Mouse (Mus musculus) embryo, embryonic 9.5 days (tissue): ENCODE results near the gene Mei1.

Experiments used
- DNase-seq: peaks from one replicate; pipeline ENCODE4 v3.0.0-alpha.2; 2017; ENCODE audit errors: extremely low spot score

The Mei1 gene

GRCm38 (mm10) chr15:82172648-82173047 is 102.9 kb downstream of the Mei1 start:
- no peak for DNase-seq

- DNase-seq = no peak
Observed at GRCm38 (mm10) chr15:82175091-82175490, 105.3 kb downstream of the Mei1 start.
